Mouse (Mus musculus): ENCODE results near the gene Ston2.

- TF ChIP-seq EP300 (IDR thresholded peaks at IDR 0.05; ENCODE audit: low read depth) (no peak), CTCF (IDR thresholded peaks at IDR 0.05; ENCODE audit: low read depth) (no peak)
Observed at GRCm38 (mm10) chr12:91751893-91752597, 36.1 kb downstream of the Ston2 start.
